Mouse (Mus musculus): ENCODE measurements around the gene Nol12.

Gene Nol12

DNA sequence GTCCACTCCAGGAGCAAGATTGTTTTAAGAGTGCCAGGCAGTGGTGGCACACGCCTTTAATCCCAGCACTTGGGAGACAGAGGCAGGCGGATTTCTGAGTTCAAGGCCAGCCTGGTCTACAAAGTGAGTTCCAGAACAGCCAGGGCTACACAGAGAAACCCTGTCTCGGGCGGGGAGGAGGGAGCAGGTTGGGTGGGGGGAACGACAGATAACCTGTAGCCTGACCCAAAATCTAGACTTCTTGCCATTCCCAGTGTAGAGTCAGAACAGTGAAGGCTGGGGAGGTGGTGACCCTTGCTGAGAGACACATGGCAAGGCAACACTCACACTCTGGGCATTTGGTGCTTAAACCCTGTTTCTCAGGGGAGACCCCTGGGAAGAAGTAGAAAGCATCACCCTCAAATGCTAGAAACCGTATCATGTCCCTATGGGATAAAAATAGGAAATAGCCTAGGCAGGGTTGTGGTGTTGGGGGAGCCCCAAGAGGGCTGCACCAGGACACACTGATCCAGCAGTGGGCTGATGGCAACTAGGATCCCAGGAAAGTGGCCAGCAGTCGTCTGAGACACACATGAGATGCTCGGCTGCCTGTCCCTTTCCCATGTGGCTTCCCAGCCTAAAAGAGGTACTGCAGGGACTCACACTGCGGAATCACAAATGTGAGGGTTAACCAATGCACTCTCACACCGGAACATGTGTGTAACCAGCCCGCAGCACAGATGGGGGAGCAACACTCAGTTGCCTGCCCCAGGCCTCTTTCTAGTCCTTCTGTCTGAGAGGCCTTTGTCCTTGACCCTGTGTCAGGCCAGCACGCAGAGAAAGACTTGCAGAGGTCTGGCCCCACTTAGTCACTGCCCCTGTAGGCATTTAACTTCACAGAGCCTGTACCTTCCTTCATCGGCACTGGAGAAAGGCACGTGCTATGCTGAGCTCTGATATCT, 54.7 kb downstream of the Nol12 start:
- no peak for TF ChIP-seq GATA4 (IDR thresholded peaks at IDR 0.05; ENCODE audit: insufficient replicate concordance, low read length)

DNA sequence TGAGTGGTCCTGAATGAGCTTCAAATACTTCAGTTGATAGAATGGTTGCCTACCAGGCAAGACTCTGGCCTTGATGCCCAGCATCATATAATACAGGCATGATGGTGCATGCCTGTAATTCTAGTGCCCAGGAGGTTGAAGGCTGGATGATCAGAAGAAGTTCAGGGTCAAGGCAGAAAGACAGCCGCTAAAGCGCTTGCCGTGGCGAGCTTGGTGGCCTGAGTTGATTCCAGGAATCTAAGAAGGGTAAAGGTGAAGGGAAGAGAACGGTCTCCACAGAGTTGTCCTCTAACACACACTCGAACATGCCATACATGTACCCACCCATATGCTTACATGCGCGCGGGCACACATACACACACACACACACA, 55.3 kb downstream of the Nol12 start:
- TF ChIP-seq GATA4 (IDR thresholded peaks at IDR 0.05; ENCODE audit: insufficient replicate concordance, low read length), result no peak

DNA sequence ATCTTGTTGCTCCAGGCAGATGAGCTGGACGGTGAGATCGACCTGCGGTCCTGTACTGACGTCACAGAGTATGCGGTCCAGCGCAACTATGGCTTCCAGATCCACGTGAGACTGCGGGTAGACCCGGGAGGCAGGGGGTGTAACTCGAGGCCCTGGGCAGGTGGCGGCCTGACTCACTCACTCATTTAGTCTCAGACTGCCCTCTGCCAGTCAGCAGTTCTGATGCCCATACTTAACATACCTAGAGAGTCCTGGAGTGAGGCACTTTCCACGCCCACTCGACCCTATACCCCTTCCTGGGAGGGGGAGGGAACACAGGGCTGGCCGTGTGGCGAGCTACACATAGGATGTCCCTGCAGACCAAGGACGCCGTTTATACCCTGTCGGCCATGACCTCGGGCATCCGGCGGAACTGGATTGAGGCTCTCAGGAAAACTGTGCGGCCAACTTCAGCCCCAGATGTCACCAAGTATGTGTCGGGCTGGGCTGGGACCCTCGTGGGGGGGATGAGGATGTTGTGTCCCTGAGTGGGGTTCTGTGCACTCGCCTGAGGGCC, 56.3 kb downstream of the Nol12 start:
- no peak for TF ChIP-seq GATA4 (IDR thresholded peaks at IDR 0.05; ENCODE audit: insufficient replicate concordance, low read length)

DNA sequence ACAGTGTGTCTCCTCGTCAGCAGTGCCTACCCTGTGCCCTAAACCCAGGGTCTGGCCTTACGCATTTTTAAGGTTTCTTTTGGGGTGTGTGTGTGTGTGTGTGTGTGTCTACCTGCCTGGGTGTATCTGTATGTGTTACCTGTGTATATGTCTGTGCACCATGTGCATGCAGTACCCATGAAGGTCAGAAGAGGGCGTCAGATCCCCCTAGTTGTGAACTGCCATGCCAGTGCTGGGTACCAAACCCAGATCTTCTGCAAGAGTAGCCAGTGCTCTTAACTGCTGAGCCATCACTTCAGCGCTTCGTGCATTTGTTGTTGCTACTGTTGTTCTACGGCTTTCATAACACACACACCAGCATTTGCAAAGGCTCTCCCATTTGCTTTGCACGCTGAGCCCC, 57.5 kb downstream of the Nol12 start:
- no peak for TF ChIP-seq GATA4 (IDR thresholded peaks at IDR 0.05; ENCODE audit: insufficient replicate concordance, low read length)

DNA sequence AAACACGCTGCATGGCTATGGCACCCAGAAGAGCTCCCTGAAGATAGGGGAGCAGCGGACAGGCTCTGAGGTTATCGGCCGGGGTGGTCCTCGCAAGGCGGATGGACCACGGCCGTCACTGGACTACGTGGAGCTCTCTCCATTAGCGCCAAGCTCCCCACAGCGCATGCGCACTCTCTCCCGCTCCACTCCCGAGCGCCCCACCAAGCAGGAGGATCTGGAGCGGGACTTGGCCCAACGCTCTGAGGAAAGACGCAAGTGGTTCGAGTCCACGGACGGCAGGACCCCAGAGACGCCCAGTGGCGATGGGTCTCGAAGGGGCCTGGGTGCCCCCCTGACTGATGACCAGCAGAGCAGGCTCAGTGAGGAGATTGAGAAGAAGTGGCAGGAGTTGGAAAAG, 58.2 kb downstream of the Nol12 start:
- TF ChIP-seq GATA4 (IDR thresholded peaks at IDR 0.05; ENCODE audit: insufficient replicate concordance, low read length), result no peak
